Comparison of ENCODE assay signal across 21 mouse cellular contexts in the genomic region with DNA sequence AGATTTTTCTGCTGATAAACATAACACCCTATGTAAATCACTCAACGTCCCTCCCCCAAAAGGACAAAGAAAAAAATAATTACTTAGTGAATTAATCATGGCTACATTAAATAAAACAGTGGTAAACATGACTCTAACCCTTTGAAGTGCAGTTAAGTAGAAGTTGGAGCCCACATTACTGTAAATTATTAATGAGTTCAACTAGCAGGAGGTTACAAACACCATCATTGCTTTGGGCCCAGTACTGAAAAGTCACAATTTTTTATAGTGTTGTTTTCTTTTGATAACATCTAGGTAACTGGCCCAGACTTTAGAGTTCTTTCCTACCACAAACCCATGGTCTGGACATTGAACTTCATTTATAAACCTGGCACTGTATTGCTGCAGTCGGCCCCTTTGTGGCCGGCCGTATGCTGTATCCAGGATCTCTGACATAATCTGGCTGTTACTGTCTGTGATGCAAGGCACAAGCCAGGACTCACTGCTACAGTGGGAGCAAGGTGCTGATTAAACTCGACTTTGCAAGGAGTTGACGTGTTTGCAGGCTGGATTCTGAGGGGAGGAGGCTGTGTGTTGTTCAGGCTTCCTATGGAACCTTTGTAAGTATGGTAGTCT.
DNase-seq lines count a peak whose midpoint lies in the region; ATAC-seq and TF ChIP-seq lines count a peak whose summit lies in the region.
"Had no signal": no experiment of that assay in that cellular context is flagged by ENCODE, and none has a peak within 500 bp of the region (broad histone marks: within the 10 kb centered on the region; RNA-seq: fewer than 3 reads in every experiment).

No protein-coding gene starts in this region.

- no peak overlapping the region for H3K4me3 ChIP-seq in heart, embryonic 10.5 days
- H3K4me3 ChIP-seq in heart, embryonic 11.5 days (ENCODE audit: low read depth, low read length) = no peak overlapping the region
- no peak overlapping the region for H3K4me3 ChIP-seq in kidney, embryonic 14.5 days (ENCODE audit: low read length)
- H3K4me3 ChIP-seq: embryonic facial prominence, embryonic 13.5 days; forebrain, embryonic 10.5 days; gastrocnemius, adult 2 months; heart, embryonic 12.5 days; hindbrain, embryonic 10.5 days had no signal

- no peak overlapping the region for H3K4me2 ChIP-seq in heart, embryonic 11.5 days
- no peak overlapping the region for H3K4me2 ChIP-seq in kidney, embryonic 14.5 days (replicated peaks; ENCODE audit: low read depth, low read length)
- H3K4me2 ChIP-seq: embryonic facial prominence, embryonic 13.5 days; heart, embryonic 12.5 days; hindbrain, embryonic 14.5 days had no signal

- no peak overlapping the region for H3K27ac ChIP-seq in heart, embryonic 10.5 days
- no peak overlapping the region for H3K27ac ChIP-seq in heart, embryonic 11.5 days (ENCODE audit: low read depth, low read length)
- H3K27ac ChIP-seq in kidney, embryonic 14.5 days (ENCODE audit: low read depth, low read length) = 0 out of 2 replicates have a peak overlapping the region, but pooled peaks have one; percentile 24
- H3K27ac ChIP-seq: embryonic facial prominence, embryonic 13.5 days; forebrain, embryonic 10.5 days; gastrocnemius, adult 2 months; hindbrain, embryonic 14.5 days had no signal

- no peak for TF ChIP-seq CTCF in brain, embryonic 14.5 days (IDR thresholded peaks at IDR 0.05; ENCODE audit: borderline replicate concordance, extremely low read depth, insufficient read depth, insufficient read length)

- no peak for ATAC-seq in heart, embryonic 11.5 days (replicated peaks; ENCODE audit: insufficient number of reproducible peaks, low FRiP score, low TSS enrichment)
- peak; percentile 74 for ATAC-seq in kidney, embryonic 14.5 days (ENCODE audit: low FRiP score, low TSS enrichment)
- no peak for ATAC-seq in erythroblast, adult 5-6 weeks (replicated peaks; ENCODE audit: low FRiP score, poor library complexity, severe bottlenecking)
- ATAC-seq: activated CD4-positive, CD25-positive, alpha-beta regulatory T cell, adult 4 months; forebrain, embryonic 14.5 days had no signal

- H3K27me3 ChIP-seq in heart, embryonic 10.5 days (ENCODE audit: insufficient read depth, poor library complexity, severe bottlenecking) = no peaks in the 10 kb centered on the region
- H3K27me3 ChIP-seq in heart, embryonic 11.5 days (ENCODE audit: control insufficient read depth, insufficient read depth, low read length) = no peaks in the 10 kb centered on the region
- no peaks in the 10 kb centered on the region for H3K27me3 ChIP-seq in kidney, embryonic 14.5 days (ENCODE audit: control insufficient read depth, insufficient read depth, low read length)
- H3K27me3 ChIP-seq: embryonic facial prominence, embryonic 13.5 days; heart, embryonic 12.5 days had no signal

- DNase-seq in heart, embryonic 10.5 days (ENCODE audit: low spot score) = peak; percentile 66
- no peak for DNase-seq in kidney, adult 8-10 months
- DNase-seq in brain, embryonic 14.5 days (ENCODE audit: low read depth) = peak; percentile 42
- peak; percentile 19 for DNase-seq in kidney, postnatal 14 days
- no peak for DNase-seq in layer of hippocampus, postnatal 36 days
- DNase-seq: adrenal gland, postnatal 14 days; cerebellum, adult 18-20 months; cerebellum, adult 9-11 months; cerebellum, postnatal 36 days; gastrocnemius, adult 2 months; gastrocnemius, postnatal 25 days had no signal

- H3K9ac ChIP-seq in heart, embryonic 11.5 days (ENCODE audit: low read depth, low read length) = no peak overlapping the region
- H3K9ac ChIP-seq in kidney, embryonic 14.5 days (ENCODE audit: low read depth, low read length) = no peak overlapping the region
- H3K9ac ChIP-seq: embryonic facial prominence, embryonic 13.5 days; heart, embryonic 12.5 days; hindbrain, embryonic 14.5 days had no signal

- TF ChIP-seq POLR2A in brain, embryonic 14.5 days (IDR thresholded peaks at IDR 0.05; ENCODE audit: borderline replicate concordance, extremely low read depth, insufficient read depth, insufficient read length, poor library complexity, severe bottlenecking) = no peak

- peaks cover 38% of the 10 kb centered on the region for H3K36me3 ChIP-seq in heart, embryonic 10.5 days
- H3K36me3 ChIP-seq in heart, embryonic 11.5 days (ENCODE audit: control insufficient read depth, insufficient read depth, low read length) = peaks cover 11% of the 10 kb centered on the region; the same call in 1 of the 2 replicates
- H3K36me3 ChIP-seq in kidney, embryonic 14.5 days (ENCODE audit: control insufficient read depth, insufficient read depth, low read length) = peaks cover 23% of the 10 kb centered on the region

- 71% methylated on average over 6 of the region's 6 CpGs for WGBS in heart, embryonic 10.5 days
- 57% methylated on average over 6 of the region's 6 CpGs for WGBS in heart, embryonic 11.5 days (ENCODE audit: insufficient replicate concordance)
- WGBS in kidney, embryonic 14.5 days = 41% methylated on average over 6 of the region's 6 CpGs

- H3K4me1 ChIP-seq in heart, embryonic 10.5 days = no peaks in the 10 kb centered on the region
- no peaks in the 10 kb centered on the region for H3K4me1 ChIP-seq in heart, embryonic 11.5 days (ENCODE audit: control insufficient read depth, insufficient read depth, low read length)
- H3K4me1 ChIP-seq in kidney, embryonic 14.5 days (ENCODE audit: control insufficient read depth, insufficient read depth, low read length) = 0 out of 2 replicates have a peak, but pooled peaks cover 7% of the 10 kb centered on the region
- H3K4me1 ChIP-seq: forebrain, embryonic 10.5 days; heart, embryonic 12.5 days; hindbrain, embryonic 10.5 days had no signal

- H3K9me3 ChIP-seq in heart, embryonic 10.5 days = no peaks in the 10 kb centered on the region
- no peaks in the 10 kb centered on the region for H3K9me3 ChIP-seq in heart, embryonic 11.5 days (replicated peaks; ENCODE audit: control insufficient read depth, low read length)
- H3K9me3 ChIP-seq in kidney, embryonic 14.5 days (ENCODE audit: control insufficient read depth, low read length) = peaks cover 3% of the 10 kb centered on the region; the same call in 1 of the 2 replicates
- H3K9me3 ChIP-seq: embryonic facial prominence, embryonic 13.5 days; hindbrain, embryonic 10.5 days had no signal

Comparison
In these comparisons a context has a peak if more than half of its experiments do, and no peak if none do; other contexts are left out.
1. DNase-seq: peak in heart, embryonic 10.5 days (single experiment), brain, embryonic 14.5 days (single experiment) and kidney, postnatal 14 days (single experiment); none in kidney, adult 8-10 months (0 of 2) and layer of hippocampus, postnatal 36 days (0 of 2).